Mouse (Mus musculus) MEL (cell line): ENCODE data around the gene Ccdc12. TPM values are rescaled to one million over a fixed set of nuclear protein-coding genes. Genes with fewer than 3 reads are reported as not detected.

Source experiments
- DNase-seq: peaks from one replicate; pipeline ENCODE4 v3.0.0; 2011; ENCODE audit warnings: low read depth, low spot score
- H3K27ac ChIP-seq: 2 replicates; pipeline ENCODE4 v1.5.1; 2012; ENCODE audit warnings: low read depth, mild to moderate bottlenecking, control low read depth, low read length, moderate library complexity; ENCODE audit not compliant: control insufficient read depth
- H3K27me3 ChIP-seq, 2 experiments: fragments of 150-350 bp in 1 of 2; sonication (generic) in 1 of 2; 2 replicates each; pipeline ENCODE4 v1.6.1; 2012; ENCODE audit warnings: low read length in 2 of 2, mild to moderate bottlenecking in 2 of 2, improper control_type of control experiment in 1 of 2, moderate library complexity in 1 of 2; ENCODE audit not compliant: insufficient read depth in 2 of 2, control insufficient read depth in 1 of 2
- H3K36me3 ChIP-seq, 2 experiments: 2 replicates each; pipeline ENCODE4 v1.6.1; 2012 to 2014; ENCODE audit warnings: low read length in 2 of 2, improper control_type of control experiment in 1 of 2, inconsistent platforms in 1 of 2, mild to moderate bottlenecking in 1 of 2; ENCODE audit not compliant: insufficient read depth in 2 of 2, control insufficient read depth in 1 of 2
- H3K4me1 ChIP-seq, 2 experiments: fragments of 150-350 bp in 1 of 2; sonication (generic) in 1 of 2; 2 replicates each; pipeline ENCODE4 v1.6.1; 2012; ENCODE audit warnings: low read length in 2 of 2, improper control_type of control experiment in 1 of 2, mild to moderate bottlenecking in 1 of 2; ENCODE audit not compliant: insufficient read depth in 2 of 2, control insufficient read depth in 1 of 2
- H3K4me3 ChIP-seq, 2 experiments: fragments of 150-350 bp in 1 of 2; sonication (generic) in 1 of 2; 2 replicates each; pipeline ENCODE4 v1.5.1; 2012; ENCODE audit warnings: low read depth in 2 of 2, low read length in 2 of 2, mild to moderate bottlenecking in 2 of 2, moderate library complexity in 2 of 2, control low read depth in 1 of 2, improper control_type of control experiment in 1 of 2; ENCODE audit not compliant: control insufficient read depth in 1 of 2, insufficient read depth in 1 of 2
- H3K79me2 ChIP-seq: 2 replicates; pipeline ENCODE4 v1.6.1; 2012; ENCODE audit warnings: mild to moderate bottlenecking, low read length, moderate library complexity; ENCODE audit not compliant: control insufficient read depth, poor library complexity, insufficient read depth
- H3K9ac ChIP-seq: 2 replicates; pipeline ENCODE4 v1.6.1; 2012; ENCODE audit warnings: low read depth, mild to moderate bottlenecking, control low read depth, low read length, moderate library complexity; ENCODE audit not compliant: control insufficient read depth, poor library complexity, severe bottlenecking
- H3K9me3 ChIP-seq: fragments of 150-350 bp; sonication (generic); replicated peaks from 2 replicates; pipeline ENCODE4 v1.6.1; 2012; ENCODE audit warnings: mild to moderate bottlenecking, low read length, improper control_type of control experiment, moderate library complexity; ENCODE audit not compliant: insufficient read depth
- BHLHE40 ChIP-seq: IDR thresholded peaks from 2 replicates; pipeline ENCODE4 v1.6.1; 2012; ENCODE audit warnings: low read depth, mild to moderate bottlenecking, inconsistent platforms, low read length, improper control_type of control experiment, borderline replicate concordance
- CTCF ChIP-seq, 3 experiments: IDR thresholded peaks in 2 of 3; conservative IDR thresholded peaks in 1 of 3; 2 replicates each; pipeline ENCODE4 v1.5.1; 2011 to 2012; ENCODE audit warnings: low read length in 3 of 3, low read depth in 2 of 3, mild to moderate bottlenecking in 2 of 3, improper control_type of control experiment in 1 of 3, inconsistent platforms in 1 of 3, mixed read lengths in 1 of 3, moderate library complexity in 1 of 3; ENCODE audit not compliant: control insufficient read depth in 1 of 3, insufficient read depth in 1 of 3, poor library complexity in 1 of 3, severe bottlenecking in 1 of 3
- E2F4 ChIP-seq: IDR thresholded peaks from 2 replicates; pipeline ENCODE4 v1.6.1; 2011; ENCODE audit warnings: low read depth, low read length, improper control_type of control experiment, borderline replicate concordance
- GABPA ChIP-seq: IDR thresholded peaks from 2 replicates; pipeline ENCODE4 v1.6.1; 2012; ENCODE audit warnings: low read depth, mild to moderate bottlenecking, inconsistent platforms, low read length, improper control_type of control experiment, moderate library complexity
- GATA1 ChIP-seq: IDR thresholded peaks from 2 replicates; pipeline ENCODE4 v1.6.1; 2011; ENCODE audit warnings: low read depth, low read length, improper control_type of control experiment
- HCFC1 ChIP-seq: IDR thresholded peaks from 2 replicates; pipeline ENCODE4 v1.6.1; 2012; ENCODE audit warnings: low read depth, mild to moderate bottlenecking, inconsistent platforms, low read length, improper control_type of control experiment, moderate library complexity
- KAT2A ChIP-seq: conservative IDR thresholded peaks from 2 replicates; pipeline ENCODE4 v1.6.1; 2012; ENCODE audit warnings: low read depth, low read length, improper control_type of control experiment, inconsistent platforms
- MAFK ChIP-seq: IDR thresholded peaks from 2 replicates; pipeline ENCODE4 v1.6.1; 2011; ENCODE audit warnings: low read depth, mild to moderate bottlenecking, low read length, improper control_type of control experiment, borderline replicate concordance
- MAX ChIP-seq: IDR thresholded peaks from 2 replicates; pipeline ENCODE4 v1.6.1; 2011; ENCODE audit warnings: low read length, improper control_type of control experiment
- MEF2A ChIP-seq: IDR thresholded peaks from 2 replicates; pipeline ENCODE4 v1.6.1; 2014; ENCODE audit warnings: low read depth, mild to moderate bottlenecking, inconsistent platforms, low read length, improper control_type of control experiment; ENCODE audit not compliant: poor library complexity, insufficient replicate concordance, severe bottlenecking; ENCODE audit errors: extremely low read depth
- MYC ChIP-seq: IDR thresholded peaks from 2 replicates; pipeline ENCODE4 v1.6.1; 2011; ENCODE audit warnings: low read depth, mild to moderate bottlenecking, low read length, improper control_type of control experiment, moderate library complexity
- NELFE ChIP-seq: IDR thresholded peaks from 2 replicates; pipeline ENCODE4 v1.6.1; 2011; ENCODE audit warnings: low read depth, low read length, improper control_type of control experiment
- POLR2A ChIP-seq, 2 experiments: IDR thresholded peaks; 2 replicates each; pipeline ENCODE4 v1.6.1; 2011 to 2012; ENCODE audit warnings: low read length in 2 of 2, mild to moderate bottlenecking in 2 of 2, control low read depth in 1 of 2, improper control_type of control experiment in 1 of 2, low read depth in 1 of 2, moderate library complexity in 1 of 2; ENCODE audit not compliant: control insufficient read depth in 1 of 2, insufficient read depth in 1 of 2, poor library complexity in 1 of 2
- RCOR1 ChIP-seq: IDR thresholded peaks from 2 replicates; pipeline ENCODE4 v1.6.1; 2012; ENCODE audit warnings: low read depth, mild to moderate bottlenecking, inconsistent platforms, low read length, improper control_type of control experiment
- SIN3A ChIP-seq: IDR thresholded peaks from 2 replicates; pipeline ENCODE4 v1.6.1; 2012; ENCODE audit warnings: low read length, improper control_type of control experiment, inconsistent platforms
- SMC3 ChIP-seq: IDR thresholded peaks from 2 replicates; pipeline ENCODE4 v1.6.1; 2011; ENCODE audit warnings: low read depth, low read length, improper control_type of control experiment
- TAL1 ChIP-seq: IDR thresholded peaks from 2 replicates; pipeline ENCODE4 v1.6.1; 2012; ENCODE audit warnings: mild to moderate bottlenecking, inconsistent platforms, low read length, moderate library complexity, mixed read lengths
- TBP ChIP-seq: IDR thresholded peaks from 2 replicates; pipeline ENCODE4 v1.8.0; 2011; ENCODE audit warnings: low read depth, low read length, improper control_type of control experiment
- TCF12 ChIP-seq: IDR thresholded peaks from 2 replicates; pipeline ENCODE4 v1.6.1; 2014; ENCODE audit warnings: low read depth, mild to moderate bottlenecking, inconsistent platforms, low read length, improper control_type of control experiment, moderate library complexity
- UBTF ChIP-seq: IDR thresholded peaks from 2 replicates; pipeline ENCODE4 v1.6.1; 2012; ENCODE audit warnings: low read depth, mild to moderate bottlenecking, inconsistent platforms, low read length, improper control_type of control experiment, moderate library complexity, borderline replicate concordance; ENCODE audit not compliant: insufficient read depth
- ZMIZ1 ChIP-seq: IDR thresholded peaks from 2 replicates; pipeline ENCODE4 v1.6.1; 2012; ENCODE audit warnings: low read depth, mild to moderate bottlenecking, inconsistent platforms, low read length, improper control_type of control experiment, moderate library complexity
- ZNF384 ChIP-seq: IDR thresholded peaks from 2 replicates; pipeline ENCODE4 v1.6.1; 2012; ENCODE audit warnings: low read depth, mild to moderate bottlenecking, inconsistent platforms, low read length, improper control_type of control experiment
- polyA plus RNA-seq, 2 experiments: library from polyadenylated mRNA; stranded (reverse) in 1 of 2; unstranded in 1 of 2; fragments of >175 nt in 1 of 2; fragments of >200 nt in 1 of 2; gene quantifications; 2 replicates each; pipeline versions ENCODE4 v1.2.1 to v1.2.4; 2012; ENCODE audit warnings: low replicate concordance in 2 of 2, low read depth in 1 of 2; ENCODE audit not compliant: insufficient read length in 2 of 2, insufficient read depth in 1 of 2, missing spikeins in 1 of 2
- total RNA-seq: library from RNA; depleted of rRNA; stranded (reverse); fragments of 300-350 nt; gene quantifications from 2 replicates; pipeline ENCODE4 v1.2.3, GENCODE M21; 2012

The Ccdc12 gene
- total and polyA plus RNA-seq, 3 experiments: 112 to 129 TPM; not detected in 1

GRCm38 (mm10) chr9:110718810-110719209 is 62.5 kb downstream of the Ccdc12 start:
- no peak for DNase-seq
- no peaks in the 10 kb centered on the region for H3K9me3 ChIP-seq
- H3K4me1 ChIP-seq: no peaks in the 10 kb centered on the region
- TF ChIP-seq MAFK (no peak), TCF12 (no peak), TBP (no peak), ZNF384 (no peak), NELFE (no peak), KAT2A (no peak), E2F4 (no peak), UBTF (no peak), SMC3 (no peak), MEF2A (no peak), ZMIZ1 (no peak), GABPA (no peak)
- no peak overlapping the region for H3K27ac ChIP-seq
- H3K4me3 ChIP-seq: no peak overlapping the region
- H3K27me3 ChIP-seq: no peaks in the 10 kb centered on the region
- no peaks in the 10 kb centered on the region for H3K79me2 ChIP-seq
- H3K36me3 ChIP-seq: no peaks in the 10 kb centered on the region
- no peak overlapping the region for H3K9ac ChIP-seq

- H3K79me2 ChIP-seq: no peaks in the 10 kb centered on the region
- no peak overlapping the region for H3K9ac ChIP-seq
- H3K27me3 ChIP-seq: no peaks in the 10 kb centered on the region
- no peaks in the 10 kb centered on the region for H3K36me3 ChIP-seq
- no peak overlapping the region for H3K4me3 ChIP-seq
- no peaks in the 10 kb centered on the region for H3K9me3 ChIP-seq
- DNase-seq: no peak
- H3K27ac ChIP-seq: no peak overlapping the region
- H3K4me1 ChIP-seq: no peaks in the 10 kb centered on the region
- TF ChIP-seq TBP: no peak
- no peak for TF ChIP-seq MYC
- TF ChIP-seq TCF12: no peak
- no peak for TF ChIP-seq ZNF384
- TF ChIP-seq HCFC1: no peak
- TF ChIP-seq CTCF (IDR thresholded peaks at IDR 0.05 in 2 of 3, conservative IDR thresholded peaks at IDR 0.05 in 1 of 3; ENCODE audit: control insufficient read depth in 1 of 3, insufficient read depth in 1 of 3, low read depth in 2 of 3, low read length in 3 of 3, poor library complexity in 1 of 3, severe bottlenecking in 1 of 3): no peak
- TF ChIP-seq NELFE: no peak
- no peak for TF ChIP-seq KAT2A
- TF ChIP-seq TAL1: no peak
- TF ChIP-seq RCOR1: no peak
- TF ChIP-seq GATA1: no peak
- TF ChIP-seq BHLHE40: no peak
- TF ChIP-seq POLR2A (IDR thresholded peaks at IDR 0.05; ENCODE audit: control insufficient read depth in 1 of 2, insufficient read depth in 1 of 2, low read depth in 1 of 2, low read length in 2 of 2, poor library complexity in 1 of 2): no peak
- TF ChIP-seq MAX: no peak
- no peak for TF ChIP-seq SIN3A
Measured at GRCm38 (mm10) chr9:110719977-110720376, 63.7 kb downstream of the Ccdc12 start.
